Mouse (Mus musculus): Measurements from ENCODE around the gene Uvssa.

DNA sequence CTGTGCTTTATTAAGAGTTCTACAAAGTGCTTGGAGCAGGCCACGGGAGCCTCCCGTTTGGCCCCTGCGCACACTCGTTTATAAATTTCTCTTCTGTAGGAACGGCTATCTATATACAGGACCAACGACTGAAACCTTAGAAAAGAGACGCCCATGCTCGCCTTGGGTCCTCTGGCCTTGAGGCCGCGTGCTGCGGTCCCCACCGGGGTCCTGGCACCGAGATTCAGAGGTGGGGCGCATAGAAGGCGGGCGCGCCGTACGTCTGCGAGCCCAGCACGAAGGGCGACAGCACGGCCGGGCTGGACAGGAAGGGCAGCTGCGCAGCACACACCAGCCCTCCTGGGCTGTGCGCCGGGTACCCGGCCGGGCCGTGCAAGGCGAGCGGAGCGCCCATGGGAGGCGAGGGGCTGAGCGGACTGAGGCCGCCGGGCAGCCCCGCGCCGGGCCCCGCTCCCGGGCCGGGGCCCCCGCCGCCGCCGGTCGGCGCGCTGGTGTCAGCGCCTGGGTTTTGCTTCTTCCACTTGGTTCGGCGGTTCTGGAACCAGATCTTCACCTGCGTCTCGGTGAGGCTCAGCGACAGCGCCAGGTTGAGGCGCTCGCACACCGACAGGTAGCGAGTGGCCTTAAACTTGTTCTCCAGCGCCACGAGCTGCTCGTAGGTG lies 52.3 kb downstream of the Uvssa start:
- TF ChIP-seq CTCF (IDR thresholded peaks at IDR 0.05; ENCODE audit: low read depth) (no peak), EP300 (IDR thresholded peaks at IDR 0.05; ENCODE audit: low read depth) (no peak)

Measured in heart, postnatal 0 days (tissue).